In genomic region chr10:99311956-99312355, GRCm38 (mm10) we compare ENCODE assay signal across 29 mouse cellular contexts. TPM values are rescaled to one million over a fixed set of nuclear protein-coding genes. Genes with fewer than 3 reads are reported as not detected.
DNase-seq lines count a peak whose midpoint lies in the region; ATAC-seq and TF ChIP-seq lines count a peak whose summit lies in the region.
"Had no signal": no experiment of that assay in that cellular context is flagged by ENCODE, and none has a peak within 500 bp of the region (broad histone marks: within the 10 kb centered on the region; RNA-seq: fewer than 3 reads in every experiment).

No protein-coding gene starts in this region.

- no peaks in the 10 kb centered on the region for H3K36me3 ChIP-seq in liver, embryonic 11.5 days (ENCODE audit: control insufficient read depth, insufficient read depth, low read length)
- no peaks in the 10 kb centered on the region for H3K36me3 ChIP-seq in liver, postnatal 0 days (replicated peaks; ENCODE audit: insufficient read depth, low read length)
- H3K36me3 ChIP-seq: embryonic facial prominence, embryonic 10.5 days; embryonic facial prominence, embryonic 13.5 days; forebrain, embryonic 12.5 days; forebrain, embryonic 15.5 days; heart, embryonic 12.5 days; heart, embryonic 15.5 days; hindbrain, embryonic 10.5 days; hindbrain, embryonic 13.5 days; intestine, embryonic 15.5 days had no signal

- no peak overlapping the region for H3K9ac ChIP-seq in liver, embryonic 11.5 days (ENCODE audit: low read depth, low read length)
- no peak overlapping the region for H3K9ac ChIP-seq in liver, postnatal 0 days (replicated peaks)
- H3K9ac ChIP-seq: embryonic facial prominence, embryonic 13.5 days; forebrain, embryonic 12.5 days; forebrain, embryonic 15.5 days; heart, embryonic 12.5 days; heart, embryonic 15.5 days; hindbrain, embryonic 13.5 days; intestine, embryonic 15.5 days had no signal

- no peak for TF ChIP-seq EP300 in liver, postnatal 0 days (IDR thresholded peaks at IDR 0.05; ENCODE audit: low read depth)

- H3K9me3 ChIP-seq in liver, embryonic 11.5 days (ENCODE audit: control insufficient read depth, low read length): no peaks in the 10 kb centered on the region
- H3K9me3 ChIP-seq in liver, postnatal 0 days (ENCODE audit: low read length): no peaks in the 10 kb centered on the region
- H3K9me3 ChIP-seq: embryonic facial prominence, embryonic 10.5 days; embryonic facial prominence, embryonic 13.5 days; forebrain, embryonic 12.5 days; forebrain, embryonic 15.5 days; heart, embryonic 12.5 days; heart, embryonic 15.5 days; hindbrain, embryonic 10.5 days; hindbrain, embryonic 13.5 days; intestine, embryonic 15.5 days had no signal

- DNase-seq in liver, embryonic 11.5 days (ENCODE audit: low spot score): no peak
- DNase-seq in liver, postnatal 0 days: no peak
- DNase-seq in MEL-GATA-1-ER (ENCODE audit: extremely low read depth, low read depth): peak; percentile 7
- DNase-seq in MN1 (ENCODE audit: low spot score): no peak
- DNase-seq in spleen, postnatal 10 days (ENCODE audit: low spot score in 2 of 2): no peak
- DNase-seq: adrenal gland, postnatal 10 days; adrenal gland, postnatal 36 days; cerebellum, adult 18-20 months; cerebellum, adult 9-10 months; cerebellum, postnatal 25 days; embryo, embryonic 11 days; gastrocnemius, postnatal 25 days; heart, adult 18-20 months; heart, postnatal 10 days; heart, postnatal 36 days had no signal

- TF ChIP-seq CTCF in liver, postnatal 0 days (IDR thresholded peaks at IDR 0.05; ENCODE audit: low read depth): no peak

- H3K4me2 ChIP-seq in liver, embryonic 11.5 days: no peak overlapping the region
- H3K4me2 ChIP-seq in liver, postnatal 0 days (ENCODE audit: low read depth, low read length): no peak overlapping the region
- H3K4me2 ChIP-seq: embryonic facial prominence, embryonic 13.5 days; forebrain, embryonic 12.5 days; forebrain, embryonic 15.5 days; heart, embryonic 12.5 days; heart, embryonic 15.5 days; hindbrain, embryonic 13.5 days; intestine, embryonic 15.5 days had no signal

- no peaks in the 10 kb centered on the region for H3K27me3 ChIP-seq in liver, embryonic 11.5 days (replicated peaks; ENCODE audit: control insufficient read depth, insufficient read depth, low read length)
- no peaks in the 10 kb centered on the region for H3K27me3 ChIP-seq in liver, postnatal 0 days (ENCODE audit: insufficient read depth, low read length)
- H3K27me3 ChIP-seq: embryonic facial prominence, embryonic 13.5 days; forebrain, embryonic 12.5 days; forebrain, embryonic 15.5 days; heart, embryonic 12.5 days; heart, embryonic 15.5 days; hindbrain, embryonic 13.5 days; intestine, embryonic 15.5 days had no signal

- H3K4me1 ChIP-seq in liver, embryonic 11.5 days (replicated peaks; ENCODE audit: control insufficient read depth, insufficient read depth, low read length): no peaks in the 10 kb centered on the region
- no peaks in the 10 kb centered on the region for H3K4me1 ChIP-seq in liver, postnatal 0 days (ENCODE audit: insufficient read depth)
- H3K4me1 ChIP-seq: embryonic facial prominence, embryonic 13.5 days; forebrain, embryonic 12.5 days; forebrain, embryonic 15.5 days; heart, embryonic 15.5 days; hindbrain, embryonic 10.5 days; hindbrain, embryonic 13.5 days; intestine, embryonic 15.5 days had no signal

- 15% methylated on average over 1 of the region's 1 CpGs for WGBS in liver, embryonic 11.5 days
- 54% methylated on average over 1 of the region's 1 CpGs for WGBS in liver, postnatal 0 days (ENCODE audit: insufficient replicate concordance)

- H3K27ac ChIP-seq in liver, embryonic 11.5 days (ENCODE audit: low read depth, low read length): no peak overlapping the region
- H3K27ac ChIP-seq in liver, postnatal 0 days (ENCODE audit: low read depth): no peak overlapping the region
- H3K27ac ChIP-seq: embryonic facial prominence, embryonic 10.5 days; embryonic facial prominence, embryonic 13.5 days; forebrain, embryonic 12.5 days; forebrain, embryonic 15.5 days; heart, embryonic 15.5 days; hindbrain, embryonic 10.5 days; hindbrain, embryonic 13.5 days; intestine, embryonic 15.5 days had no signal

- H3K4me3 ChIP-seq in liver, embryonic 11.5 days (ENCODE audit: low read depth, low read length): no peak overlapping the region
- no peak overlapping the region for H3K4me3 ChIP-seq in liver, postnatal 0 days (ENCODE audit: low read depth, low read length)
- H3K4me3 ChIP-seq: embryonic facial prominence, embryonic 10.5 days; embryonic facial prominence, embryonic 13.5 days; erythroblast, embryonic 14.5 days; forebrain, embryonic 12.5 days; forebrain, embryonic 15.5 days; heart, embryonic 12.5 days; heart, embryonic 15.5 days; hindbrain, embryonic 10.5 days; hindbrain, embryonic 13.5 days; intestine, embryonic 15.5 days had no signal

- ATAC-seq in liver, embryonic 11.5 days (replicated peaks; ENCODE audit: low FRiP score): 0 out of 2 replicates have a peak, but pooled peaks have one; percentile 23
- no peak for ATAC-seq in liver, postnatal 0 days
- peak; percentile 93 for ATAC-seq in megakaryocyte-erythroid progenitor cell, adult 5-6 weeks (replicated peaks; ENCODE audit: low FRiP score, low TSS enrichment, poor library complexity, severe bottlenecking)
- ATAC-seq: activated CD4-positive, CD25-positive, alpha-beta regulatory T cell, adult 4 months; CD4-positive, CD25-positive, alpha-beta regulatory T cell, adult 4 months; forebrain, embryonic 15.5 days; hindbrain, embryonic 16.5 days; intestine, embryonic 15.5 days had no signal

RNA-seq across cellular contexts. Expression of gene Dusp6, which starts 48.9 kb away (rescaled TPM):
- 37.6 and 40.3 TPM in 2 replicates for polyA plus RNA-seq in liver, embryonic 11.5 days (2014; fragmentation: Nextera tagmentation; extraction: Ambion mirVana)
- 15.4 and 16.8 TPM in 2 replicates for polyA plus RNA-seq in liver, postnatal 0 days (2015; fragmentation: Nextera tagmentation; extraction: Ambion mirVana)
- total RNA-seq in megakaryocyte-erythroid progenitor cell, adult 5-6 weeks (2014; fragmentation: Nextera tagmentation): 5.4 and 14.8 TPM in 2 replicates
- 20.6 and 20.9 TPM in 2 replicates for total RNA-seq in megakaryocyte-erythroid progenitor cell, adult 5-6 weeks (2017)
